Mouse (Mus musculus): ENCODE results near the gene Tbx4.

GRCm38 (mm10) chr11:85891010-85891691, 4.9 kb downstream of the Tbx4 start:
- no peak for TF ChIP-seq CTCF (IDR thresholded peaks at IDR 0.05; ENCODE audit: extremely low read depth, insufficient read depth, low read length)
- TF ChIP-seq POLR2A (IDR thresholded peaks at IDR 0.05; ENCODE audit: extremely low read depth, insufficient read depth, low read length) = no peak
